Mouse (Mus musculus) adrenal gland, postnatal 10 days (tissue): ENCODE results near the gene Tle2. TPM values are rescaled to one million over a fixed set of nuclear protein-coding genes. Genes with fewer than 3 reads are reported as not detected.

Source experiments
- DNase-seq: peaks from one replicate; pipeline ENCODE4 v3.0.0; 2021; ENCODE audit warnings: mixed read lengths
- long read RNA-seq, 2 experiments: library from polyadenylated mRNA; stranded (forward); transcript quantifications; one replicate each; pipeline ENCODE4 v2.0.0; 2021
- total RNA-seq, 2 experiments: library from RNA; stranded (reverse); gene quantifications; 2 replicates each; pipeline ENCODE4 v1.2.3; 2021

The Tle2 gene
- 10 to 100 TPM; 10.9 to 18.1 TPM for total RNA-seq
- long read RNA-seq, experiment 1, partial matches to known transcripts = 0 of 1 reads
- long read RNA-seq, experiment 1, other reads (novel, unspliced or antisense) = 1 of 1 reads
- long read RNA-seq, experiment 2, partial matches to known transcripts = 0 of 6 reads
- long read RNA-seq, experiment 2, other reads (novel, unspliced or antisense) = 6 of 6 reads

DNA sequence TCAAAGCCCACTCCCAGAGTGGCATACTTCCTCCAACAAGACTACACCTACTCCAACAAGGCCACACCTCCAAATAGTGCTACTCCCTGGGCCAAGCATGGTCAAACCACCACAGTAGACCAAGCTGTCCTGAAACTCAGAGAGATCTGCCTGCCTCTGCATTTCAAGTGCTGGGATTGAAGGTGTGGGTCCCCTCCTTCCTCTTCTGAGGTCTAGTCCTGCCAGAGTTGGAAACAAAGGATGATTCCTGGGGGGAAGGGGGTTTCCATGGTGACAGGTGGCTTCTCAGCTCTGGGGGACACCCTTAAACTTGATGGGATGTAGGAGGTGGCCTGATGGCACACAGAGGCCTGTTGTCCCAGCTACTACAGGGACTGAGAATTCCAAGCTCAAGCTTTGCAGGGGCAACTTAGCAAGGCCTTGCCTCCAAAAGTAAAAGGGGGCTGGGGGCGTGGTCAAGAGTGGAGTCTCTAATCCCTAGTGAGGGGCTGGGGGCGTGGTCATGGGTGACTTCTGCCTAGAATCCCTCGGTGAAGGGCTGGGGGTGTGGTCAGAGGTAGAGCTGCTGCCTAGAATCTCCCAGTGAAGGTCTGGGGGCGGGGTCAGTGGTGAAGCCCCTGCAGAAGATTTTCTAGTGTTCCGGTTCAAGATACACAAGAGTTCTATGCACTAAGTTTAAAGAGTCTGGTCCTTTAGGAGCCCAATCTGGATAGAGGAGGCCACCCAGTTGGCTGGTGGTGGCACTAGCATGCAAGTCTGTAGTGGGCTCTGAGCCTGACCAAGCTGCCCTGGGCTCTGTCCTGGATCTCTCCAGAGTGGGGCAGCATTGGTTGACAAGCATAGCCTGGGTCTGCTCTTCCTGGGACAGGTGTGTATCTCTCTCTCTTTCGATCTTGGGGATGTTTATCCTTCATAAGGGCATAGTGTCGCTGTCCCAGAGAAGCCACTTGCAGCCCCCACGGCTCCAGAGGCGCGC is at the start of gene Tle2:
Tle2 (plus strand) TSS at position 481 of the 976 bp plus-strand sequence.
- DNase-seq = no peak

DNA sequence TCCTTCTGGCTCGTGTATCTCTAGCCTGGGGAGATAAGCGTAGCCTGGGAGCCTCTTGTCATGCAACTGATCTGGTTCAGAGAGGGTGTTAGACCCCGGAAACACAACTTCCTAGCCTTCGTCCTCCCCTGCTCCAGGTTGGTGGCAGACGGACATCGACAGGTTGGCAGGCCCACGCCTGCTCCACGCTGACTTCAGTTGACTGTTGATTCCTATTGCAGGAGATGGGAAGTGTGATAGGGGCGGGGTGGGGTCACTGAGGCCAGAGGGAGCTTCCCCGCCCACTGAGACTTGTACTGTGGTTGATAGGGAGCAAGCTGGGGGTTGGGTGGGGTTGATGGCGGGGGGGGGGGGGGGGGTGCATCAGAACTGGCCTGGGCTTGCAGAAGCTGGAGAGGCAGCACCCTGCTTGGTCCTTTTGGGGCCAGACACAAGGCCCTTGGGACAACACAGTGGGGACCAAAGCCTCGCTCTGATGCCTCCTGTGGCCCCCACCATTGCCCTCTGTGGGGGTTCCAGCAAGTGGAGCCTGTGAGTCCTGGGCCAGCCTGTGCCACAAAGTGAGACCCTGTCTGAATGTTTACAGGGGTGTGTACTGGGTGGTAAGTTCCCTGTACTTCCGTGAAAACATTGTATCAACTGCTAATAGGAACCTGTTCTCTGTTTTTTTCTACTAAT is 49.2 kb upstream of the Tle2 start:
- DNase-seq = no peak

DNA sequence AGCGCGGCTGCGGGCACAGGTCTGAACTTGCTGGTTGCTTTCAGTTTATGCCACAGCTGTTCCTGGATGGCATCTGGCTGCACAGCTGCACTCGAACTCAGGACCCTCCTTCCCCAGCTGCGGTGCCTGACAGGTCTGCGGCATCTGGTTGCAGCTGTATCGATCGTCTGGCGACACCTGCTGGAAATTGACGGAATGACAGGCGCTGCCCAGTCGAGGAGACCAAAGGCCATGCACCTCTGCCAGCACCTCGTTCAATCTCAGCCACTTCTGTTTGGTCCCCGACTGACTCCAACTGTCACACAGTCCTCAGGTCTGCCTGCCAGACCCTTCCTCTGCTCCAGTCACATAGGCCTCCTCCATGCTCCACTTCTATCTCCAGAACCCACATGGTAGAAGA is 47.6 kb upstream of the Tle2 start:
- DNase-seq = peak; percentile 93

DNA sequence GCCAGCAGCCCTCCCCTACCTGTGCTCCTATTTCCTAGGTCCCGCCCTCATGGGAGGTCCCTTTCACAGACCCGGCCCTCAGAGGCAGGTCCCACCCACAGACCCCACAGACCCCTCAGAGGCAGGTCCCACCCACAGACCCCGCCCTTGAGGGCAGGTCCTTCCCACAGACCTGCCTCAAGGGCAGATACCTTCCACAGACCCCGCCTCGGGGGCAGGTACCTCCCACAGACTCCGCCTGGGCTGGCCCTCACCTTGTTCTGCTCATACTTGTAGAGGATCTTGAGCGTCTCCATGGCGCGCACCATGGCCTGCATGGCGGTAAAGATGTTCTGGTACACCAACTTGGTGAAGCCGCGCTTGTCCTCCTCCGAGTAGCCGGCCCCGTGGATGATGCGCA is 39.5 kb upstream of the Tle2 start:
- no peak for DNase-seq

DNA sequence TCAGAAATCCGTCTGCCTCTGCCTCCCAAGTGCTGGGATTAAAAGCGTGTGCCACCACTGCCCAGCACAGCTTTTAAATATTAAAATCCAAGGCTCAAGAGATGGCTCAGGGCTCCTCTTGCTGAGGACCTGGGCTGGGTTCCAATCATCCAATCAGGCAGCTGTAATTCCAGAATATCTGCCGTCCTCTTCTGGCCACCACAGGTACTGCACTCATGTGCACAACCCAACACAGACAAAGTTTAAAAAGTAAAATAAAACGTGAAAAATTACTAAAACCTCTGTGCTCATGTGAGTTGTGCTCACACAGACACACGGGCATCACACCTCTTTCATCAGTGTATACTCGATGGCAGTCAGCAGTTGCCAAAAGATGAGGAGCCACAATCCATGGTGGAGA is 37.6 kb upstream of the Tle2 start:
- no peak for DNase-seq

DNA sequence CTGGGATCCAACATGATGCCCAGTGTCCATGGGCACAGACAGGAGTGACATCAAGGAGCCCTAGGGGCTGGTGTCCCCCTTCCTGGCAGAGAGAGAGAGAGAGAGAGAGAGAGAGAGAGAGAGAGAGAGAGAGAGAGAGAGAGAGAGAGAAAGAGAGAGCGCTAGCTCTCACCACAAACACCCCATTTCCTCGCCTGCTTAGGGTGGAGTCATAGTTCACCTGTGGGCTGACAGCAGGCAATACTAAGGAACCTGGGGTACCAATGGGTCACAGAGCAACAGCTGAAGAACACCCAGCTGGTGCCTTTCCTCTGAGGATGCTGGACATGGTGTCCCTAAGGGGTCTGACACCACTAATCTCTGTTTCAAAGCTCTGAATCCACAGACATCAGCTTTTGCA is 36.9 kb upstream of the Tle2 start:
- no peak for DNase-seq

DNA sequence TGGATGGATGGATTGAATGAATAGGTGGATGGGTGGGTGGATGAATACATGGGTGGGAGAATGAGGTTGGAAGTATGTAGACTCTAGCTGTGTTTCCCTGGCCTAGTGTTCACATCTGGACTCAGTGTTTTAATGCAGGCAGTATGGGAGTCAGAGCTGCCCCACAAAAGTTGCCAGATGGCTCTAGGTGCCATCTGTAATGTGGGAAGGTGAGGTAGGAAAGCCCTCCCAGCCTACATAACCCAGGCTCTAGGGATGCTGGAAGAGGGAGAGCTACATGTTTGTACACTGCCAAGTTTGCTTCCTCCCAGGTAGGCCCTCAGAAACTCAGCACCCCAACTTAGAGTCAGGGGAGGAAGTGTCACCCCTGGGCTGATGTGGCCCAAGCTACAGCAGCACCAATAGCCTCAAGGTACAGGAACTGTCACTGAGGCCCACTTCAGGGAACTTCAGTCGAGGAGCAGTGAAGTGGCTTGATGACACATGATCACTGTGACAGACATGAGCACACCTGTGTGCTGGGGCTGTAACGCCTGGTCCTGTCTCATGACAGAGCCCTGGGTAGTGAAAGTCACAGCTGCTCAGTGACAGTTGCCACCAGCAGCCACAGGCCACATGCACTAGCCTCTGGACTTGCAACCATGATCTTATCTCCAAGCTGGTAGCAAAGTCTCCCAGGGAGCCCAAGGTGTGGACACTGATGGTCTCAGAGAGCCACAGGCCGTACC is 35.9 kb upstream of the Tle2 start:
- DNase-seq = no peak

DNA sequence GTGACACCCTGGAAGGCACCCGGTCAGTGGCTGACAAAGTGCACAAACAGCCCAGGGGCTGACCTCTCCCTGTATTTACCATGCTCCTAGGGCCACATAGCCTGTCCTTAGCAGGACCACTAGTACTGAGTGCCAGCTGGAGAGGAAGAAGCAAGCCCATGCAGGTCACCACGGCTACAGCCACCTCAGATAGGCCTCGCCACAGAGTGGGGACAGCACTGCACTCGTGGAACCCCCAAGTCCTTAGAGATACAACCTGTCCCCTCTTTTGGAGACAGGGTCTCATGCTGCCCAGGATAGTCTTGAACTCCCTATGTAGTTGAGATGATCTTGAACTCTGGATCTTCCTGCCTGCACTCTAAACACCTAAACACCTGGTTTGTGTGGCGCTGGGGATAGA is 33.0 kb upstream of the Tle2 start:
- DNase-seq = no peak

DNA sequence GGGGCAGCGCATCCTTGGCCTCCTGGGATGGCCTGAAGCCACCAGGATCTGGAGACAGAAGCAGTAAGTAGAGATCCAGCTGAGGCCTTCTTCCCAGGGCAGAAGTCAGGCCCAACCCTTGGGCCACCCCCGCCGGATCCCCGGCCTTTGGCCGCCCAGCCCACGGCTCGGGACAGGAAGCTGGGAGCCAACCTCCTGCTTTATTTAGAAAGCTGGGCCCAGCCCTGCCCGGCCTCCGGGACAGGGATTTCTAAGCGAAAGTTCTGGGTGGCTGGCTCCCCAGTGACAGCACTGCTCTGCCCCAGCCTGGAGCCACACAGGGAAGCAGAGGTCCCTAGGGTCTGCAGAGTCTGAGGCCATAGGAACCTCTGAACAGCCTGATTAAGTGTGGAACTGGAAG is 32.6 kb upstream of the Tle2 start:
- peak; percentile 73 for DNase-seq

DNA sequence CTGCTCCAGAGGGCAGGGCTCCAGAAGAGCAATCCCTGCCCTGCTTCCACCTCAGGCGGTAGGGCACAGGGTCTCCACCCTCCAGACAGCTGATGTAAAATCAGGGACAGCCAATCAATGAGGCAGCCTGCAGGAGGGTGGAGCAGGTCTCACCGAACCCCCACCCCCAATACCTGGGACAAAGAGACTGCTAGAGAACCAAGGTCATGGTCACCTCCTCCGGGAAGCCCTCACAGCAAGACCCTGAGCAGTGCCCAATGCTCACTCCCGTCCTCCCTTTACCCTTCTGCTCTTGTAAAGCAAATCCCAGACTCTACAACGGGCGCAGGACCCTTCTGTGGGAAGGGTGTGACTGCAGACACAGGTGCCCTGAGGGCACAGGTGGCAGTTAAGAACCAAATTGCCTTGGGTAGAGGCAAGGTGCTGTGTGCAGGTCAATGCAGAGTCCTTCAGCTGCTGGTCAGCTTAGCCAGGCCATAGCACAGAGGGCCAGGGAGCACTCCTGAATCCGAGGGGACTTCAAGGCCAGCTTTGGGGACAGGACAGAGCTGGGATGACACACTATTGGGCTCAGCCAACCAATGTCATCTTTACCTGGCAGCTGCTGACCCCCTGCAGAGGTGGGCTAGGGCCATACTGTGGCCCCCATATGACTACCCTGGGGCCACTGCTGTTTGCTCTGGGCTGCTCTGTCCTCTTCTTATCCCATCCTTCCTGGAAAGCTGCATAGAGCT is 31.5 kb upstream of the Tle2 start:
- no peak for DNase-seq

DNA sequence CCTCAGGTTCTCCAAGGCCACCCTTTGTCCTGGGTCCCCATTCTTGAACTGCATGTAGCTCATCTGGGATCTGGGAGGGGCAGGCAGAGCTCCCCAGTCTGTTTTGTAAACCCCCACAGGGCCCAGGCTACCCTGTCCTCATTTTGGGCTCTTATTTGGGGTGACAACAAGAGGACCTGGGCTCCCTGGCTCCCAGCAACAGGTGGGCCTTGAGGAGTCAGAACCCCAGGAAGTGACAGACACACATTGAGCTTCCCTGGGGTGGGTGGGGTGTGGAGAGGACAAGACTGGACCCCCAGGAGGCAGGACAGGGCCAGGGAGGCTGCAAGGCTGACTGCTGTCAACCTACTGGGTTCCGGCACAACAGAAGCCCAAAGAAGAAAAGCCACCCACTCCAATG is 30.7 kb upstream of the Tle2 start:
- DNase-seq = no peak

DNA sequence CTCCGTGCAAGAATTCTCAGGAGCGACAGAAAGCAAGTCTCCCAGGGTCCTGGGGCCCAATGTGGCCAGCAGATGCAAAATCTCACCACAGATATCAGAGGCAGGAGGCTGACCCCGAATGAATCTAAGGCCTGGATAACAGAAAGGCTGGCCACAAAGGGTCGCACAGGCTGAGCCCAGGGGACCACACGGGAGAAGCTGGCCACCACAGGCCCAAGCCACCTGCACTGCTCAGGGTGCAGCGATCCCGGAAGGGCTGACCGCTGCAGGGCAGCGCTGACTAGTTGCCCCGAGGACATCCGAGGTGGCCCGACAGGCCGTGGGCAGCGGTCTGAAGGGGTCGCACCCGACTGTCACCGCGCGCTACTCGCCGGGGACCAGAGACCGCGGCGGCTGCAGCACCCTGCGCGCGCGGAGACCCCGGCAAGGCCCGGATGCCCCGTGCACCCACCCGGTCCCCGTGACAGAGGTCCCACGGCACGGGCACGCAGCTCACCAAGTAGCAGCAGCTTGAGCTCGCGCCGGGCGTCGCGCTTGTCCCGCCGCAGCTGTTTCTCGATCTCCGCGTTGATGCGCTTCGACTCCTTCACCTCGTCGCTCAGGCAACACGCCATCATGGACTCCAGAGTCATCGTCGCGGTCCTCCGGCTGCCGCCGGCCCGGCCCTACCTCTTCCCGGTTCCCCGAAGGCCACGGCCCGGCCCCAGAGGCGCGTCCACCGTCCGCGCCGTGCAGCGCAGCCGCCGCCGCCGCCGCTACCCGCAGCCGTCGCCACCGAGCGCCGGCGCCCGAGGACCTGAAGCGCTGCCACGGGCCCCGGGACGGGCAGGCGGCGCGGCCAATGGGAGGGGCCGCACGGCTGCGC is 29.8 kb upstream of the Tle2 start:
- no peak for DNase-seq

DNA sequence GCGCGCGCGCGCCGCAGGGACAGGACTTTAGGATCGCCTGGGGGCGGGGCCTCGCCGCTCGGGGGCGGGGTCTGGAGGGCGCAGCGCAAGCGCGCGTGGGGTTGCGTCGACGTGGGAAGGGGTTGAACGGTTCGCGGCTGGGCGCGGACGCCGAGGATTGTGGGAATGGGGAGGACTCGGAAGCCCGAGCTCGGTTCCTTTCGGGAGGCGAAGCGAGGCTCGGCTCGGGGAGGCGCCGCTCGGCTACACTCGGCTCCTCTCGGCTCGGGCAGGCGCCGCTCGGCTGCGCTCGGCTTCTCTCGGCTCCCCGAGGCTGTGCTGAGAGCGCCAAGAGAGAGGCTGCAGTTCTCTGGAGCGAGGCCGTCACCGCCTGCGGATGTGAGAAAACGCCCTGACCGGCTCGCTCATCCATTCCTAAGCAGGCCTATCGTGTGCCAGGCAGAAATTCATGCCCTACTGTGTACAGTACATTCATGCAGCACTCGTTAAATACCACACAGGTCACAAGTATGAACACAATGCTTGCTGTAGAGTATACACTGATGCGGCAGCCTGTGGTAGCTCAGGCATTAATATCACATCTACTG is 29.1 kb upstream of the Tle2 start, which contains the start of gene Gna11:
Gna11 (minus strand) TSS at position 30 of the 587 bp plus-strand sequence.
- DNase-seq = peak; percentile 100

DNA sequence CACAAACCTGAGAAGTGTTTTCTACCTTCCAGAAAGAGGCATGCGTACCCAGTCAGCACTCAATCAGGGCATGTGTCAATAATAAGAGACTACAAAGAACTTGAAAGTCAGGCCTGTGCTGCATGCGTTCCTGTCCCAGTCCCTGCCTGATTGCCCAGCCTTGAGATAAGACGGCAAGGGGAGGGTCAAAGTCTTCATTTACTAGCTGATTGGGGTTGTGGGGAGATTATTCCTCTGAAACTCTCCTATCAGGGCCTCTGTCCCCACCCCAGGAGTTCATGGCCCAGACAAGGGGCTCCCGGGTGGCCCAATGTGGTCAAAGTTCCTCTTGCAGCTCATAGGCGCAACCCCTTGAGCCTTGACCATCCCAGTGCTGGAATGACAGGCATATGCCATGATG is 28.0 kb upstream of the Tle2 start:
- DNase-seq = no peak

DNA sequence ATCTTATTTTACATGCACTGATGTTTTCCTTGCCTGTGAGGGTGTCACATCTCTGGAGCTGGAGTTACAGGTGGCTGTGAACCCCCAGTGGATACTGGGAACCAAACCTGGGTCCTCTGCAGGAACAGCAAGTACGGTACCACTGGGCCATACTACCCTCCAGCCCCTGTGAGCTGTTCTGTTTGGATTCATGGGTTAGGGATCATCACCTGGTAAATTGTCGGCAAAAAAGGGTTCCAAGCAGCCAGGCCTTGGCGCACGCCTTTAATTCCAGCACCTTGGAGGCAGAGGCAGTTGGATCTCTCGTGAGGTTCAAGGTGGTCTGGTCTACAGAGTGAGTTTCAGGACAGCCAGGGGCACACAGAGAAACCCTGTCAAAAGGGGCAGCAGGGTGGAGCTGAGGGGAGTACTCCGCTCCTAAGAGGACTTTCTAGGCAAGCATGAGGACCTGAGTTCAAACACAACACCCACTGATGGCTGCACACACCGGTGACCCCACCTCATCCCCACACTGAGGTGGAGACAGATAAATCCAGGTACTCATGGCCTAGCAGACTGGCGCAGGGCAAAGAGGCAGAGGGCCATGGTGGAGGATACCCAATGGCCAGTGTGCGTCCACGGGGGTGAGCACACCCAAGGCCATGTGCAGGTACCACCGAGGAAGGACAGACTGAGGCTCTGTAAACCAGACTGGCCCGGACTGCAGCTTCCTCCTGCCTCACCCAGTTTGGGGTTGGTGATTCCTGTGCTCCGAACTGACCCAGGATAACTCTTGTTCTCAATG is 27.4 kb upstream of the Tle2 start:
- no peak for DNase-seq

DNA sequence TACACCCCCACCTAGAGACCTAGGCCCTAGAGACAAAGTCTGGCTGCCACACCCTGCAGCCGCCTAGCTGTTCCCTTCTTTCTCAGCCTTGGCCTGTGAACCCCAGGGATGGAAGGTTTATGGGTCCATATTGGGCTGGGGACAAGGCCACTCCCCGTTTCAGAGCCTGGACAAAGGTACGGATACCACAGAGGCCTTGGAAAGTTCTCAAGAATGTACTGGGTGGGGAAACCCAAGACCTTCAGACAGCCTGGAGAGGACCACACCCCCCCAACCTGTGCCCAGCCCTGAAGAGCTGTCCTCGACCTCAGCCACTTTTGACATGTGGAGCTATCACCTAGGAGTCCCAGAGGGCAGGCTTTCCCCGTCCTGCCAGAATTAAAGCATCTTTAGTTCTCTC is 25.4 kb upstream of the Tle2 start:
- DNase-seq = no peak

DNA sequence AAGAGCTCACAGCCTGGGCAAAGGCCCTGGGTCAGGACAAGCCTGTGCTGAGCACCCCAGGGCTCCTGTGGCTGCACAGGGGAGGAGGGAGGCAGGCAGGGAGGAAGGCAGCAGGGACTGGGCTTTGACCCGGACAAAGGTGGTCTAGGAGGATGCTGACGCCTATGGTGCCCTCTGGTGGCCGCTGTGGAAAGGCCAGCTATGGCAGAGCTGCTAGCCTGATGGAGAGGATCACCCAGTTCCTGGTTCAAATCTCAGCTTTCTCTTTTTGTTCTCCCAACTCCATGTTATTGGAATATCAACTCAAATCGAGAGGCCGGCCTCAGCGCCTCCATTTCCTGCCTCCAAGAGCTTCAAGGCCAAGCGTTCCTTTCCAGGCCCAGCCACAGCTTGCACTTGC is 24.1 kb upstream of the Tle2 start:
- peak; percentile 78 for DNase-seq

DNA sequence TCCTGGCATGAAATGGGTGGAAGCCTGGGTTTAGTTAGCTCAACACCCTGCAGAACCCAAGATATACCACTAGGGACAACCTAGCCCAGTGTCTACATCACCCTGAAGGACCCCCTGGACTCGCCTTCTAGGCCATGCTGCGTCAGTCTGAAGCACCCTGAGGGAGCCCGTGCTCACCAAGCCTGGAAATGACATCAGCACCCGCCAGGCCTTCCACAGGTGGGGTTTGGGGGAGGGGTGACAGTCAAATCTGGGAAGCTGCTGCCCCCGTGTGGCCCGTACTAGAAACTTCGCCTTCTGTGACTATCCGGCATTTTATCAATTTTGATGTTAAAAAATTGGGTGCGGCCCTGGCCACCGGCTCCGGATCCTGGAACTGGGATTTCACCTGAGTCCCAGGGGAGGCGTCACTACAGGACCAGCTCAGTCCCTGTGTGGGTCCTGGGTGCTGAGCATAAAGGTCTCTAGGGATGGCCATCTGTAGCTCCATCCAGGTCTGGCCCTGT is 22.7 kb upstream of the Tle2 start:
- peak; percentile 87 for DNase-seq

DNA sequence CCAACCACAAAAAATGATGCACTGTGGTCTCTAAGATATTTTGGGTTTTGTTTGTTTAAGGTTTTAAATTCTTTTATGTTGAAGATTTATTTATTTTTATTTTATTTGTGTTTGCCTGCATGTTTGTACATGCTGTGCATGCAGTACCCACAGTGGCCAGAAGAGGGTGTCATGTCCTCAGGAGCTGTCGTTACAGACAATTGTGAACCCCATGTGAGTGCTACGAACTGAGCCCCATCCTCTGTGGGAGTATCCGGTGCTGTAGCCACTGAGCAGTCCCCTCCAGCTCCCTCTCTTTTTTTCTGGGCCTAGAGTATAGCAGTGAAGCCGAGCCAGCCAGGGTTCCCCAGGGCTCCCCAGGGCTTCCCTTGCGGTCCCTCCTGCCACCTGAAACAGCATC is 21.1 kb upstream of the Tle2 start:
- no peak for DNase-seq
